Mouse (Mus musculus) ES-Bruce4 (cell line): ENCODE measurements around the gene Pigv. TPM values are rescaled to one million over a fixed set of nuclear protein-coding genes. Genes with fewer than 3 reads are reported as not detected.

Experiments
- H3K27ac ChIP-seq: 2 replicates; pipeline ENCODE4 v1.5.1; 2012; ENCODE audit warnings: low read length, inconsistent platforms; ENCODE audit not compliant: insufficient read depth
- H3K27me3 ChIP-seq: 2 replicates; pipeline ENCODE4 v1.6.1; 2012; ENCODE audit warnings: mild to moderate bottlenecking, low read length, inconsistent platforms; ENCODE audit not compliant: control insufficient read depth, poor library complexity, insufficient read depth, severe bottlenecking
- H3K36me3 ChIP-seq: 2 replicates; pipeline ENCODE4 v1.6.1; 2012; ENCODE audit warnings: inconsistent platforms, mild to moderate bottlenecking, low read length, moderate library complexity; ENCODE audit not compliant: control insufficient read depth, poor library complexity, insufficient read depth, severe bottlenecking
- H3K4me1 ChIP-seq: one replicate; pipeline ENCODE4 v1.8.1; 2011; ENCODE audit warnings: low read length; ENCODE audit not compliant: control insufficient read depth, insufficient read depth
- H3K4me3 ChIP-seq: 2 replicates; pipeline ENCODE4 v1.5.1; 2011; ENCODE audit warnings: low read depth, mild to moderate bottlenecking, low read length
- H3K9ac ChIP-seq: 2 replicates; pipeline ENCODE4 v1.6.1; 2012; ENCODE audit warnings: low read depth, mild to moderate bottlenecking, inconsistent platforms; ENCODE audit not compliant: poor library complexity, severe bottlenecking
- H3K9me3 ChIP-seq: replicated peaks from 2 replicates; pipeline ENCODE4 v1.6.1; 2012; ENCODE audit warnings: mild to moderate bottlenecking, low read length, inconsistent platforms; ENCODE audit not compliant: control insufficient read depth, poor library complexity, insufficient read depth, severe bottlenecking
- CTCF ChIP-seq: IDR thresholded peaks from one replicate; pipeline ENCODE4 v1.8.1; 2011; ENCODE audit warnings: low read depth, low read length
- EP300 ChIP-seq: IDR thresholded peaks from 2 replicates; pipeline ENCODE4 v1.6.1; 2011; ENCODE audit warnings: low read depth, low read length; ENCODE audit not compliant: insufficient read depth
- POLR2A ChIP-seq: IDR thresholded peaks from one replicate; pipeline ENCODE4 v1.8.1; 2011; ENCODE audit warnings: low read length; ENCODE audit not compliant: insufficient read depth
- polyA plus RNA-seq: library from polyadenylated mRNA; stranded (reverse); fragments of >200 nt; gene quantifications from 2 replicates; pipeline ENCODE4 v1.2.4, GENCODE M21; 2011; ENCODE audit warnings: low read depth; ENCODE audit not compliant: missing spikeins, insufficient read depth, insufficient read length

Pigv gene
- polyA plus RNA-seq, 1 experiment, result 15.2 TPM

DNA sequence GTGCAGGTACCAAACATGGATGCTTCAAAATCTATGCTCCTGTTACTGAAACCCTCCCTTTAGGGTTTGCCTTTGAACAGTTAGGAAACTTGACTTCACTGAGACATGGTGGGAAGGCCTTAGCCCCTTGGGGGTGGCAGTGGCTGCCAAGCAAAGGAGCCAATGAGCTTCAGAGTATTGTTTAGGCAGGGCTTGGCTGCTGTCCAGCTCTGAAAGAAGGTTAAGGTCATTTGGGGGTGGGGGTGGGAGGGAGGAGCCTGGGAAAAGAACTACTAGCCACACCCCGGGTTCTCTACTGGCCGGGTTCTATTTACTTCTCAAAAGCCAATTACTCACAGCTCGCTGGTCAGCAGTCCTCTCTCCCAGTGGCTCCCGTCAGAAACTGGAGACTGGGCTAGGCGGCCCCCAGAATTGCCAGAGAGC lies 3.2 kb upstream of the Pigv start:
- H3K9me3 ChIP-seq, result no peaks in the 10 kb centered on the region
- peak overlapping the region; percentile 88 for H3K27ac ChIP-seq
- no peak overlapping the region for H3K4me3 ChIP-seq
- peaks cover 9% of the 10 kb centered on the region for H3K36me3 ChIP-seq
- no peak for TF ChIP-seq CTCF
- TF ChIP-seq POLR2A, result no peak
- 0 out of 2 replicates have a peak, but pooled peaks have one; percentile 48 for TF ChIP-seq EP300
- peaks cover 11% of the 10 kb centered on the region for H3K4me1 ChIP-seq
- H3K27me3 ChIP-seq, result no peaks in the 10 kb centered on the region
- H3K9ac ChIP-seq, result no peak overlapping the region

DNA sequence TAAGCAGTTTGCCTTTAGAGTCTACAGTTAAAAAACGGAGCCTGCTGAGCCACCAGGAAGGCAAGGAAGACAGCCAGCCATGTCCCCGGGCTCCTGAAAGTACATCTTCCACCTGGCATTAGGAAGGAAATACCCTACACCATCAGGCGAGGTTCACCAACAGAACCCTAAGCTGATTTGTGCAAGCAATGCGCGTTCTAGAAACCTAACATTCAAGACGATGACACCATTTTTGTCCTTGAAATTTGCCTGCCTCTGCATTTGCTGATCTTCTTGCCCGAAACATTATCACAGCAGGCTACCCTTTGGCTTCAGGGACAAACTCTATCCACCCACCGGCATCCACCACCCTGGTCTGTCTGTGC lies 1.9 kb upstream of the Pigv start:
- TF ChIP-seq POLR2A (no peak), CTCF (no peak), EP300 (no peak)
- H3K9ac ChIP-seq, result no peak overlapping the region
- peaks cover 6% of the 10 kb centered on the region for H3K4me1 ChIP-seq

DNA sequence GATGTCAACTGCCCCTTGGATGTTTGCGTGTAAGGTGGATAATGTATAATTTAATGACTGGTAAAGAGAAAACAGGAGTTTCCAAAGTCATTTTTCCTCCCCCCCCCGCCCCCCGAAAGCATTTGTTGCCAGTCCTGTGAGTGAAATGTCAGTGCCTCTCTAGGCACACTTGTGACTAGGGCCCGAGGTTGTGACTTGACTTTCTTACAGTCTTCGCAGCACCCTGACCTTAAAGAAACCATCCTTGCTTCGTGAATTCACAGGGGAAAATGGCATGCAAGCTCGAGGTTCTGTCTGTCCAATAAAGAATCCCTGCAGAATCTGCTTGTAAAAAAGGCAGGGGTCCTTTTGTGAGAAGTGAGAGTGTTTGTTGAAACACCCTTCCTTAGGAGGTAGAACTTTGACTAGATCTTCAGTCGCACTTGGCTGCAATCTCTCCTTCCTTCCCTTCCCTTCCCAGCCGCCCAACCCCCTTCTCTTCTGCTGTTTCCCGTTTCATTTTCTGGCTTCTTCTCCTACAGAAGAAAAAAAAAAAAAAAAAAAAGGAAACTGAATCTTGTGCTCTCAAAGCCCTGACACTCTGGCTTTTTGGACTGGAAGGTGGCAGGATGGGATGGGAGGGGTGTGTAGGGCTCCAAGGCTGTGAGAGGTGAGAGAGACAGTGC lies 1.4 kb upstream of the Pigv start:
- H3K9ac ChIP-seq, result peak overlapping the region; percentile 97
- peak overlapping the region; percentile 57; the same call in 1 of the 2 replicates for H3K27ac ChIP-seq
- no peak overlapping the region for H3K4me3 ChIP-seq
- no peaks in the 10 kb centered on the region for H3K9me3 ChIP-seq
- no peaks in the 10 kb centered on the region; the same call in 1 of the 2 replicates for H3K36me3 ChIP-seq
- peaks cover 6% of the 10 kb centered on the region for H3K4me1 ChIP-seq
- TF ChIP-seq CTCF (no peak), EP300 (no peak), POLR2A (no peak)
- no peaks in the 10 kb centered on the region for H3K27me3 ChIP-seq

More for the DNA sequence above, 1.9 kb upstream of the Pigv start:
- Histone ChIP-seq H3K36me3 (peaks cover 3% of the 10 kb centered on the region), H3K4me3 (no peak overlapping the region), H3K9me3 (no peaks in the 10 kb centered on the region), H3K27ac (no peak overlapping the region), H3K27me3 (no peaks in the 10 kb centered on the region)

DNA sequence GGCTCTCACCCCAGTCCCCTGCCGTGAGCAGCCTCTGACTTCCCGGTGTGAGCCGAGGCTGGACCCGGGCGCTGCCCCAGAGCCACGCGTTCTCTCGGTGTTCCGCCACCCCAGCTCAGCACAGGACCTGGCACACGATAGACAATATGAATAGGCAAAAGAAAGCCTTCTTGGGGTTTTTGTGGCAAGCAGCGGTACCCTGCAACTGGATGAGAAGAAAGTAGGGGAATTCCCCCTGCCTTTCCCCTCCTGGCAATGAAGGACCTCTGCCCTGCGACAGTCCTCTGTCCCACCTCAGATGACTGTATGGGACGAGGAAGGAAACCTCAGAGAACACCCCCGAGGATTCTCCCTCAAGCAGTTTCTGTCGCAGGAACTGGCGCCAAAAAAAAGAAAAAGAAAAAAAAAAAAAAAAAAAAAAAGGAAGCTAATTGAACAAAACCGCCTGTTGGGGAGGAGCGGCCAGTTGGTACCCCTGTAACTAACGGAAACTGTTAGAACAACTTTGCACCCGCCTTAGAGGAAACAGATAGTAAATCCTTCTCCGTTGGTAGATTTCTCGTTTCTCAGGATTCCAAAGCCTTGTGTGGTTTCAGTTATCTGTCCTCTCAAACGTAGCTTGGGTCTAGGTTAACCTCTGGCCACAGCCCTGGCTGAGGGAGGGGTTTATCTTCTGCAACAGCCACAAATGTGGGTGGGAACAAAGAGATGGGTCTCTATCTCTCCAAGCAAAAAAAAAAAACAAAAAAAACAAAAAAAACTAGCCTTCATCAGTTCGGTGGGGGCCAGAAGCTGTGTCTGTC lies 599 bp upstream of the Pigv start:
- peaks cover 6% of the 10 kb centered on the region for H3K4me1 ChIP-seq
- no peak for TF ChIP-seq CTCF
- no peak for TF ChIP-seq POLR2A
- no peak for TF ChIP-seq EP300

DNA sequence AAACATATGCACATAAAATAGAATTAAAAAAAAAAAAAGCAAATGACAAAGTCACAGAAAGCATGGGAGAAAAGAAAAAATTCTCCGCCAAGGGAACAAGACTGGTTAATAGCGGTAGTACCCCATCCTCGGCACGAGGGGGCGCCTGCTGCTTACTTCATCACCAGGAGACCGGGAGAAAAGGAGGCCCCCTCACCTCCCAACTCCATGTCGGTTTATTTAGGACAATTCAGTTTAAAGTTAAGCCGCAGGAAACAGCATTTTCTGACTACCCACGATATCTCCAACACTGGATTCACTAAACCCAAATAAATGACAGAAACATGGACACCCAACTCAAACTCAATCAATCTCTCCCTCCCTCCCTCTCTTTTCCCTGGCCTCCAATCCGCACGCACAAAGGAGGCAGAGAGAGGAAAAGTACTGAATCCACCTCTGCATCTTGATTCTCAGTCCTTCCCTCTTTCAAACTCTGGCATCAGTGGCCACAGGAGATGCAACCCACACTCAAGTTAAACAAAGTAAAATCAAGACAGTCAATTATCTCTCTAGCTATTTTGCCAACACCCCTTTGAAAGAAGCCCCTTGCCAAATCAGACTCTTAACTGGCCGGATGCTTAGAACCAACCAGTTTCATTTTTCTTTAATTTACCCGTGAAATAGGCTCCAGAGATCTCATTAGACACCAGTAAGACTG lies 1.1 kb downstream of the Pigv start:
- no peaks in the 10 kb centered on the region for H3K9me3 ChIP-seq
- peak overlapping the region; percentile 98 for H3K27ac ChIP-seq
- peak overlapping the region; percentile 100 for H3K4me3 ChIP-seq
- peak overlapping the region; percentile 97 for H3K9ac ChIP-seq
- peak; percentile 75 for TF ChIP-seq CTCF
- no peak for TF ChIP-seq EP300
- no peaks in the 10 kb centered on the region for H3K27me3 ChIP-seq
- no peaks in the 10 kb centered on the region; the same call in 1 of the 2 replicates for H3K36me3 ChIP-seq
- peaks cover 6% of the 10 kb centered on the region for H3K4me1 ChIP-seq

More for the DNA sequence above, 599 bp upstream of the Pigv start:
- Histone ChIP-seq H3K9me3 (no peaks in the 10 kb centered on the region), H3K27me3 (no peaks in the 10 kb centered on the region), H3K36me3 (no peaks in the 10 kb centered on the region; the same call in 1 of the 2 replicates), H3K9ac (peak overlapping the region; percentile 97), H3K27ac (peak overlapping the region; percentile 75), H3K4me3 (peak overlapping the region; percentile 76)

DNA sequence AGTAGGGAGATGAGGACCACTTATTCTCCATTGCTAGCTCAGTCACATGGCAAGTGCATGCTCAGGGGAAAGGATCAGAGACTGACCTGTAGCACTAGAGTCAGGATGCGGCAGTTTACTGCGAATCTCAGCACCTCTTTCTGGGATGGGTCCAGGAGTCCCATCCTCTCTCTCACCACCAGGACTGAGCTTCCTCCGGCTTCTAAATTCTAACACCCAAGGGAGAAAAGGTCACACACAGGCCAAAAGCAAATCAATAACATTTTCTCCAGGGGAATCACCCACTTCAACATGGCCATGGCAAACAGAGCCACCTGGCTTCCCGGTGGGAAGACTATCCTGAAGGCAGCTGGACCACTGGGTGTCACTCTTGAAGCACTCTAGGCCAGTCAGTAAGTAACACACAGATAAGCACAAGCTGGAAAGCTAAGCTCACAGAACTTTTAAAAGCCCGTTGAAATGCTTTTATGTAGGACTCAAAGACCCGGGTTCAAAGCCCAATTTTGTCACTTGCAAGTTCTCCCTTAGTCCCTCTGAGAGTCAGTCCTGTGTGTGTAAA lies 2.7 kb downstream of the Pigv start:
- H3K27ac ChIP-seq, result no peak overlapping the region
- peaks cover 4% of the 10 kb centered on the region for H3K4me1 ChIP-seq
- no peak overlapping the region for H3K9ac ChIP-seq
- no peak overlapping the region for H3K4me3 ChIP-seq
- TF ChIP-seq CTCF (peak; percentile 46), EP300 (no peak)
- no peaks in the 10 kb centered on the region for H3K9me3 ChIP-seq
- no peaks in the 10 kb centered on the region; the same call in 1 of the 2 replicates for H3K36me3 ChIP-seq
- no peaks in the 10 kb centered on the region for H3K27me3 ChIP-seq
